Mouse (Mus musculus) MEL (cell line): ENCODE results near the gene Ddx49. TPM values are rescaled to one million over a fixed set of nuclear protein-coding genes. Genes with fewer than 3 reads are reported as not detected.

Experiments
- DNase-seq: peaks from one replicate; pipeline ENCODE4 v3.0.0; 2011; ENCODE audit warnings: low read depth, low spot score
- H3K27ac ChIP-seq: 2 replicates; pipeline ENCODE4 v1.5.1; 2012; ENCODE audit warnings: low read depth, mild to moderate bottlenecking, control low read depth, low read length, moderate library complexity; ENCODE audit not compliant: control insufficient read depth
- H3K27me3 ChIP-seq, 2 experiments: fragments of 150-350 bp in 1 of 2; sonication (generic) in 1 of 2; 2 replicates each; pipeline ENCODE4 v1.6.1; 2012; ENCODE audit warnings: low read length in 2 of 2, mild to moderate bottlenecking in 2 of 2, improper control_type of control experiment in 1 of 2, moderate library complexity in 1 of 2; ENCODE audit not compliant: insufficient read depth in 2 of 2, control insufficient read depth in 1 of 2
- H3K36me3 ChIP-seq, 2 experiments: 2 replicates each; pipeline ENCODE4 v1.6.1; 2012 to 2014; ENCODE audit warnings: low read length in 2 of 2, improper control_type of control experiment in 1 of 2, inconsistent platforms in 1 of 2, mild to moderate bottlenecking in 1 of 2; ENCODE audit not compliant: insufficient read depth in 2 of 2, control insufficient read depth in 1 of 2
- H3K4me1 ChIP-seq, 2 experiments: fragments of 150-350 bp in 1 of 2; sonication (generic) in 1 of 2; 2 replicates each; pipeline ENCODE4 v1.6.1; 2012; ENCODE audit warnings: low read length in 2 of 2, improper control_type of control experiment in 1 of 2, mild to moderate bottlenecking in 1 of 2; ENCODE audit not compliant: insufficient read depth in 2 of 2, control insufficient read depth in 1 of 2
- H3K4me3 ChIP-seq, 2 experiments: fragments of 150-350 bp in 1 of 2; sonication (generic) in 1 of 2; 2 replicates each; pipeline ENCODE4 v1.5.1; 2012; ENCODE audit warnings: low read depth in 2 of 2, low read length in 2 of 2, mild to moderate bottlenecking in 2 of 2, moderate library complexity in 2 of 2, control low read depth in 1 of 2, improper control_type of control experiment in 1 of 2; ENCODE audit not compliant: control insufficient read depth in 1 of 2, insufficient read depth in 1 of 2
- H3K79me2 ChIP-seq: 2 replicates; pipeline ENCODE4 v1.6.1; 2012; ENCODE audit warnings: mild to moderate bottlenecking, low read length, moderate library complexity; ENCODE audit not compliant: control insufficient read depth, poor library complexity, insufficient read depth
- H3K9ac ChIP-seq: 2 replicates; pipeline ENCODE4 v1.6.1; 2012; ENCODE audit warnings: low read depth, mild to moderate bottlenecking, control low read depth, low read length, moderate library complexity; ENCODE audit not compliant: control insufficient read depth, poor library complexity, severe bottlenecking
- H3K9me3 ChIP-seq: fragments of 150-350 bp; sonication (generic); replicated peaks from 2 replicates; pipeline ENCODE4 v1.6.1; 2012; ENCODE audit warnings: mild to moderate bottlenecking, low read length, improper control_type of control experiment, moderate library complexity; ENCODE audit not compliant: insufficient read depth
- CHD1 ChIP-seq: IDR thresholded peaks from 2 replicates; pipeline ENCODE4 v1.6.1; 2012; ENCODE audit warnings: low read depth, mild to moderate bottlenecking, inconsistent platforms, low read length, improper control_type of control experiment
- E2F4 ChIP-seq: IDR thresholded peaks from 2 replicates; pipeline ENCODE4 v1.6.1; 2011; ENCODE audit warnings: low read depth, low read length, improper control_type of control experiment, borderline replicate concordance
- ELF1 ChIP-seq: IDR thresholded peaks from 2 replicates; pipeline ENCODE4 v1.6.1; 2014; ENCODE audit warnings: low read depth, mild to moderate bottlenecking, inconsistent platforms, low read length, improper control_type of control experiment, moderate library complexity
- EP300 ChIP-seq, 2 experiments: IDR thresholded peaks; 2 replicates each; pipeline ENCODE4 v1.6.1; 2011; ENCODE audit warnings: improper control_type of control experiment in 2 of 2, low read length in 2 of 2, low read depth in 1 of 2, mild to moderate bottlenecking in 1 of 2
- ETS1 ChIP-seq: IDR thresholded peaks from 2 replicates; pipeline ENCODE4 v1.6.1; 2012; ENCODE audit warnings: low read depth, mild to moderate bottlenecking, inconsistent platforms, low read length, improper control_type of control experiment, moderate library complexity
- GATA1 ChIP-seq: IDR thresholded peaks from 2 replicates; pipeline ENCODE4 v1.6.1; 2011; ENCODE audit warnings: low read depth, low read length, improper control_type of control experiment
- MAFK ChIP-seq: IDR thresholded peaks from 2 replicates; pipeline ENCODE4 v1.6.1; 2011; ENCODE audit warnings: low read depth, mild to moderate bottlenecking, low read length, improper control_type of control experiment, borderline replicate concordance
- MAX ChIP-seq: IDR thresholded peaks from 2 replicates; pipeline ENCODE4 v1.6.1; 2011; ENCODE audit warnings: low read length, improper control_type of control experiment
- MXI1 ChIP-seq: IDR thresholded peaks from 2 replicates; pipeline ENCODE4 v1.6.1; 2011; ENCODE audit warnings: mild to moderate bottlenecking, low read depth, low read length, improper control_type of control experiment
- NELFE ChIP-seq: IDR thresholded peaks from 2 replicates; pipeline ENCODE4 v1.6.1; 2011; ENCODE audit warnings: low read depth, low read length, improper control_type of control experiment
- NRF1 ChIP-seq: IDR thresholded peaks from 2 replicates; pipeline ENCODE4 v1.6.1; 2014; ENCODE audit warnings: low read depth, mild to moderate bottlenecking, inconsistent platforms, low read length, improper control_type of control experiment, moderate library complexity; ENCODE audit not compliant: poor library complexity, insufficient read depth, severe bottlenecking
- POLR2AphosphoS5 ChIP-seq: IDR thresholded peaks from 2 replicates; pipeline ENCODE4 v1.6.1; 2012; ENCODE audit warnings: low read depth, borderline replicate concordance, mild to moderate bottlenecking, inconsistent platforms, low read length, moderate library complexity, mixed read lengths
- RCOR1 ChIP-seq: IDR thresholded peaks from 2 replicates; pipeline ENCODE4 v1.6.1; 2012; ENCODE audit warnings: low read depth, mild to moderate bottlenecking, inconsistent platforms, low read length, improper control_type of control experiment
- SIN3A ChIP-seq: IDR thresholded peaks from 2 replicates; pipeline ENCODE4 v1.6.1; 2012; ENCODE audit warnings: low read length, improper control_type of control experiment, inconsistent platforms
- SMC3 ChIP-seq: IDR thresholded peaks from 2 replicates; pipeline ENCODE4 v1.6.1; 2011; ENCODE audit warnings: low read depth, low read length, improper control_type of control experiment
- TAL1 ChIP-seq: IDR thresholded peaks from 2 replicates; pipeline ENCODE4 v1.6.1; 2012; ENCODE audit warnings: mild to moderate bottlenecking, inconsistent platforms, low read length, moderate library complexity, mixed read lengths
- TBP ChIP-seq: IDR thresholded peaks from 2 replicates; pipeline ENCODE4 v1.8.0; 2011; ENCODE audit warnings: low read depth, low read length, improper control_type of control experiment
- polyA plus RNA-seq, 2 experiments: library from polyadenylated mRNA; stranded (reverse) in 1 of 2; unstranded in 1 of 2; fragments of >175 nt in 1 of 2; fragments of >200 nt in 1 of 2; gene quantifications; 2 replicates each; pipeline versions ENCODE4 v1.2.1 to v1.2.4; 2012; ENCODE audit warnings: low replicate concordance in 2 of 2, low read depth in 1 of 2; ENCODE audit not compliant: insufficient read length in 2 of 2, insufficient read depth in 1 of 2, missing spikeins in 1 of 2
- total RNA-seq: library from RNA; depleted of rRNA; stranded (reverse); fragments of 300-350 nt; gene quantifications from 2 replicates; pipeline ENCODE4 v1.2.3, GENCODE M21; 2012

Ddx49 gene
- total and polyA plus RNA-seq, 3 experiments = 102 to 116 TPM; not detected in 1

- Histone ChIP-seq H3K27me3 (no peaks in the 10 kb centered on the region), H3K4me1 (peaks cover 7 to 21% of the 10 kb centered on the region in 2 experiments), H3K79me2 (peaks cover 38% of the 10 kb centered on the region), H3K9me3 (no peaks in the 10 kb centered on the region), H3K36me3 (peaks cover 13 to 33% of the 10 kb centered on the region in 2 experiments), H3K9ac (no peak overlapping the region), H3K27ac (no peak overlapping the region), H3K4me3 (no peak overlapping the region)
- no peak for DNase-seq
- TF ChIP-seq MAX (no peak), NELFE (no peak), MXI1 (no peak), E2F4 (no peak)
Observed at GRCm38 (mm10) chr8:70343076-70343475, 40.8 kb upstream of the Ddx49 start.

GRCm38 (mm10) chr8:70342007-70342406 lies 39.7 kb upstream of the Ddx49 start:
- Histone ChIP-seq H3K36me3 (peaks cover 13 to 30% of the 10 kb centered on the region in 2 experiments), H3K79me2 (peaks cover 27% of the 10 kb centered on the region), H3K27ac (no peak overlapping the region), H3K4me3 (no peak overlapping the region), H3K9me3 (no peaks in the 10 kb centered on the region), H3K9ac (no peak overlapping the region), H3K4me1 (peaks cover 7 to 21% of the 10 kb centered on the region in 2 experiments), H3K27me3 (no peaks in the 10 kb centered on the region)
- TF ChIP-seq SIN3A (no peak), MXI1 (no peak), ELF1 (no peak), CHD1 (no peak), GATA1 (no peak), SMC3 (no peak), TAL1 (no peak), EP300 (IDR thresholded peaks at IDR 0.05; ENCODE audit: low read depth in 1 of 2, low read length in 2 of 2) (no peak), NRF1 (no peak), ETS1 (no peak), TBP (no peak), MAFK (no peak), MAX (no peak), POLR2AphosphoS5 (no peak), RCOR1 (no peak)
- DNase-seq = no peak
